Mouse (Mus musculus) limb, embryonic 15.5 days (tissue): Measurements from ENCODE around the gene Slc35g2. TPM values are rescaled to one million over a fixed set of nuclear protein-coding genes. Genes with fewer than 3 reads are reported as not detected.

Experiments
- ATAC-seq: fragments of 200-750 bp; cut with Nextera tagmentation; 2 replicates; pipeline ENCODE4 v1.8.0; 2017; ENCODE audit warnings: low read depth, moderate TSS enrichment; ENCODE audit not compliant: insufficient number of reproducible peaks, low FRiP score, low TSS enrichment
- H3K27ac ChIP-seq: fragments of 300-500 bp; sonication (generic); 2 replicates; pipeline ENCODE4 v1.5.1; 2015; ENCODE audit warnings: moderate library complexity, mild to moderate bottlenecking, inconsistent platforms
- H3K27me3 ChIP-seq: fragments of 300-500 bp; sonication (generic); 2 replicates; pipeline ENCODE4 v1.6.1; 2015; ENCODE audit warnings: inconsistent platforms
- H3K36me3 ChIP-seq: fragments of 300-500 bp; sonication (generic); 2 replicates; pipeline ENCODE4 v1.6.1; 2015; ENCODE audit warnings: inconsistent platforms
- H3K4me1 ChIP-seq: fragments of 300-500 bp; sonication (generic); 2 replicates; pipeline ENCODE4 v1.6.1; 2015; ENCODE audit warnings: inconsistent platforms
- H3K4me2 ChIP-seq: fragments of 300-500 bp; sonication (generic); 2 replicates; pipeline ENCODE4 v1.6.1; 2015; ENCODE audit warnings: mild to moderate bottlenecking, inconsistent platforms
- H3K4me3 ChIP-seq: fragments of 300-500 bp; sonication (generic); 2 replicates; pipeline ENCODE4 v1.5.1; 2015; ENCODE audit warnings: mild to moderate bottlenecking, inconsistent platforms
- H3K9ac ChIP-seq: fragments of 300-500 bp; sonication (generic); 2 replicates; pipeline ENCODE4 v1.6.1; 2015; ENCODE audit warnings: inconsistent platforms
- H3K9me3 ChIP-seq: fragments of 300-500 bp; sonication (generic); 2 replicates; pipeline ENCODE4 v1.6.1; 2016; ENCODE audit warnings: inconsistent platforms
- WGBS: fragments of 180-500 bp; shearing (Covaris S2); methylation state at CpG from one replicate; pipeline ENCODE4 v1.1.7; 2015; 5-methylcytosine and 5-hydroxymethylcytosine counted together
- polyA plus RNA-seq: library from polyadenylated mRNA; unstranded; fragments of >200 nt; fragmentation: Nextera tagmentation; extraction: Ambion mirVana; gene quantifications from 2 replicates; pipeline ENCODE4 v1.2.1, GENCODE M21; 2015

Slc35g2 gene
- polyA plus RNA-seq, 1 experiment from 2014 or later = 3.1 TPM

DNA sequence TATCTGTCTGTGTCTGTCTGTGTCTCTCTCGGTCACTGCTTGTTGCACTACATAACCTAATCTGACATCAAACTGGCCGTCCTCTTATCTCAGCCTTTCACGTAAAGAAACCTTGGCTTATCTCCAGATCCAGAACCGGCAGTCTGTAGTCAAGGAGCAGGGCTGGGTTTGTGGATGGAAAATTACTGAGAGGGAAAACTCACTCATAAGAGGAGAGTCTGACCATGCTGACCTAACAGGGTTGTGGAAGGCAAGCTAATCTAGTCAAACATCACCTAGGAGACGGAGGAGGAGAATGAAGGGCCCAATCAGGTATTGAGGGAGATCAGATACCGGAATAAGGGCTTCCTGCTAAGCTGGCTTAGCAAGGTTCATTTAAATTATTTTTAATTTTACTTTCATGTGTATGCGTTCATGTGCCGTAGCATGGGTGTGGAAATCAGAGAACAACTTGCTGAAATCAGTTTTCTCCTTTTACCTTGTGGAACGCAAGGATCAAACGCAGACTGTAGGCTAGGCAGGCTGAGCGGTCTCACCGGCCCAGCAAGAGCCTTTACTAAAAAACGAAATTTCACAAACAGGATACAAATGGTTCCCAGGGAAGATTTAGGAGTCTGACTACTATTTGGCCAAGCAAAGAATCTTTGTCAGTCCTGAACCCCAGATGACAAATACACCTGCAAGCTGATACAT is 12.1 kb upstream of the Slc35g2 start:
- peaks cover 5% of the 10 kb centered on the region; the same call in 1 of the 2 replicates for H3K4me1 ChIP-seq
- no peaks in the 10 kb centered on the region for H3K27me3 ChIP-seq
- H3K9me3 ChIP-seq = no peaks in the 10 kb centered on the region
- no peaks in the 10 kb centered on the region for H3K36me3 ChIP-seq
- 56% methylated on average over 13 of the region's 13 CpGs for WGBS
- peak; percentile 44; the same call in 1 of the 2 replicates for ATAC-seq
- no peak overlapping the region for H3K4me3 ChIP-seq
- H3K4me2 ChIP-seq = 0 out of 2 replicates have a peak overlapping the region, but pooled peaks have one; percentile 6
- peak overlapping the region; percentile 24; the same call in 1 of the 2 replicates for H3K27ac ChIP-seq
- H3K9ac ChIP-seq = no peak overlapping the region

- no peak overlapping the region for H3K9ac ChIP-seq
- H3K9me3 ChIP-seq = no peaks in the 10 kb centered on the region
- H3K4me2 ChIP-seq = no peak overlapping the region
- no peak overlapping the region for H3K4me3 ChIP-seq
- no peaks in the 10 kb centered on the region for H3K36me3 ChIP-seq
- peaks cover 5% of the 10 kb centered on the region; the same call in 1 of the 2 replicates for H3K4me1 ChIP-seq
- ATAC-seq = peak; percentile 44; the same call in 1 of the 2 replicates
- H3K27ac ChIP-seq = 0 out of 2 replicates have a peak overlapping the region, but pooled peaks have one; percentile 1
- WGBS = 35% methylated on average over 13 of the region's 13 CpGs
- no peaks in the 10 kb centered on the region for H3K27me3 ChIP-seq
These were observed 10.9 kb upstream of the Slc35g2 start for GRCm38 (mm10) chr9:100581543-100582492.

DNA sequence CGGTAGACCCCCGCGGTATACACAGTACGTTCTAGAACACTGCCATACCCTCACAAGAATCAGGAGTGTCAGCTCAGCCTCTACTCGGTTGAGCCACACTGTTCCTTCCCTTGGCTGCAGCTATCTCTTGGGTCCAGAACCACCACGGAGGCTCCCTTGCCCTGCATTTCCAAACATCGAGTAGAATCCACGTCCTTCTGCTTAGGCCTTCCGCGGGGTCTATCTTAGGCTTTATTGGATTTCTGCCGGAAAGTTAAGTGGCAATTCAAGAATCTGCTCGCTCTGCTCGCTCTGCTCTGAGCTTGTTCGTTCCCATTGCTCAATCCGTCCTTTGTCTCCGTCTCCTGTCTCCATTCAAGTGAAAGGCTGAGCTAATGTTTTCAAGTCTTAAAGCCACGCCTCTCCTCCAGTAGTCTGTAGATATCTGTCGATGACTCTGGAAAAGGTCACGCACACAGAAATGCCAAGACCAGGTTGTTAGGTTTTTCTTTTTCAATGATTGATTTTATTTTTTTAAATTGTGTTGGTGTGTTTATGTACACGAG is 9.4 kb upstream of the Slc35g2 start:
- no peaks in the 10 kb centered on the region for H3K36me3 ChIP-seq
- no peaks in the 10 kb centered on the region for H3K27me3 ChIP-seq
- H3K9ac ChIP-seq = no peak overlapping the region
- H3K27ac ChIP-seq = no peak overlapping the region
- H3K4me3 ChIP-seq = no peak overlapping the region
- no peak for ATAC-seq
- H3K4me2 ChIP-seq = no peak overlapping the region
- 74% methylated on average over 20 of the region's 20 CpGs for WGBS
- peaks cover 5% of the 10 kb centered on the region; the same call in 1 of the 2 replicates for H3K4me1 ChIP-seq
- H3K9me3 ChIP-seq = no peaks in the 10 kb centered on the region

DNA sequence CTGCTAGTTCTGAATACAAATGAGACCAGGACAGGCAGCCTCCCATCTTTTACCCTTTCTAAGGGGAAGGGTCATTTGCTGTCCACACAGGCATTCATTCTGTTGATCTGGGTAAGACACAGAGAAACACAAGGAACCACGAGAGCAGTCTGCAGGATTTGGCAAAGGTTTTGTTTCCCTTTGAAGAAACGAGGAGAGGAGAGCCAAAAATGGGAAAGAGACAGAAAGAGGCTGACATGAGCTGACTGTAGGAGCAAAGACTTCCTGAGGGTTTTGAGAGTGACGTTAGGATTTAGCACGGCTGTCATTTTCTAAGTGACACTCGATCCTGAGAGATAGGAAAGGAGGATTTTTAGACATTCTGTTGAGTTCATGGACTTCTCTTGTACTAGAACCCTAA is 3.1 kb upstream of the Slc35g2 start:
- Histone ChIP-seq H3K9me3 (no peaks in the 10 kb centered on the region), H3K9ac (no peak overlapping the region), H3K4me2 (no peak overlapping the region), H3K27ac (no peak overlapping the region), H3K27me3 (peaks cover 7% of the 10 kb centered on the region; the same call in 1 of the 2 replicates), H3K4me3 (no peak overlapping the region), H3K36me3 (no peaks in the 10 kb centered on the region), H3K4me1 (peaks cover 12% of the 10 kb centered on the region)
- 61% methylated on average over 5 of the region's 5 CpGs for WGBS
- ATAC-seq = no peak

DNA sequence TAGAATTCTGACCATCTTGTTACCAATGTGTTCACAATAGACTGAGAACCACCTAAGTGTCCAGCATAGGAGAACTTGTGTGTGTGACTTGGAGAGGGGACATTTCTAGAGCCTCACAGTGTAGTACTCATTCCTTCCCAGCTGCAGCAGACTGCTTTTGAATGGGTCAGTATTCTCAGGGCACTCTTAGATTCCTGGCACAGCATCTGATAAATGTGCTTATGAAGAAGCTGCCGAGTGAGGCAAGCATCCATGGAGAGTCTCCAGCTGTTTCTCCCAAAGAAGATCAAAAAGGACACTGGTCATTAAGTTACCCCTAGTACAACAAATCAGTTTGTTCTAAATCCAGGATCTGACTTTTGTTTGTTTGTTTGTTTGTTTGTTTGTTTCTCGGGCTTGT is 2.4 kb upstream of the Slc35g2 start:
- no peak for ATAC-seq
- WGBS = 54% methylated on average over 2 of the region's 2 CpGs
- Histone ChIP-seq H3K27ac (no peak overlapping the region), H3K27me3 (peaks cover 7% of the 10 kb centered on the region; the same call in 1 of the 2 replicates), H3K4me3 (no peak overlapping the region), H3K9me3 (no peaks in the 10 kb centered on the region), H3K9ac (no peak overlapping the region), H3K4me2 (no peak overlapping the region), H3K4me1 (peaks cover 12% of the 10 kb centered on the region), H3K36me3 (no peaks in the 10 kb centered on the region)

- Histone ChIP-seq H3K36me3 (no peaks in the 10 kb centered on the region), H3K9me3 (no peaks in the 10 kb centered on the region), H3K4me2 (0 out of 2 replicates have a peak overlapping the region, but pooled peaks have one; percentile 95), H3K4me3 (no peak overlapping the region), H3K27ac (no peak overlapping the region), H3K4me1 (peaks cover 12% of the 10 kb centered on the region), H3K9ac (no peak overlapping the region), H3K27me3 (peaks cover 7% of the 10 kb centered on the region; the same call in 1 of the 2 replicates)
- 73% methylated on average over 1 of the region's 1 CpGs for WGBS
- no peak for ATAC-seq
These were observed 621 bp upstream of the Slc35g2 start for GRCm38 (mm10) chr9:100571511-100571910.

GRCm38 (mm10) chr9:100569798-100570625 is 878 bp downstream of the Slc35g2 start:
- Histone ChIP-seq H3K9me3 (no peaks in the 10 kb centered on the region), H3K36me3 (no peaks in the 10 kb centered on the region), H3K9ac (peak overlapping the region; percentile 52; the same call in 1 of the 2 replicates), H3K4me2 (peak overlapping the region; percentile 95), H3K4me1 (peaks cover 12% of the 10 kb centered on the region), H3K27me3 (peaks cover 7% of the 10 kb centered on the region; the same call in 1 of the 2 replicates), H3K27ac (no peak overlapping the region), H3K4me3 (peak overlapping the region; percentile 64)
- 9% methylated on average over 32 of the region's 32 CpGs for WGBS
- no peak for ATAC-seq

DNA sequence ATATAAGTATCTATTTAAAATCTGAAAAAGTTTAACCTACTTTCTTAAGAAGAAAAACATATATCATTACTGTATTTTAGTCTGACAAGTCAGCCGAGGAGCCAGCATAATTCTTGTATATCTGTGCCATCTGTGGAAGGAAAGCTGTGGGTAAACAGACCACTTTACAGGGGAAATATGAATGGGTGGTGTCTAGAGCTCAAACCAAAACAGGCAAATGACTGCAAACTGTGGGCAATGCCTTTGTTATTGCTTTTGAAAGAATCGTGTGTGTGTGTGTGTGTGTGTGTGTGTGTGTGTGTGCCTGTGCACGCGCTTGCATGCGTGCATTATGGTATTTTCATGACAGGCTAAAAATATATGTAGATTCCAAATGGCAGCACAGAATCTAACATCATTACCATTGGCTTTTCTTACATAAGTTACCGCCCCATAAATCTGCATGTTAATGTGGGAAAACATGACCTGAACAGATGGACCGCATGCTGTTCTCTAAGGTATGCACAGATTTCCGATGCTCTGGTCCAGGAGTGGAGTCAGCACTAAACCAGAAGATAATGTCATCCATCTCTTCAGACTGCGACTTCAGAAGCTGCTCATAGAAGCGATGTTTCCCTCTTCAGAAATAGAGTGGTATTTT is 10.5 kb downstream of the Slc35g2 start:
- H3K4me2 ChIP-seq = no peak overlapping the region
- no peaks in the 10 kb centered on the region for H3K36me3 ChIP-seq
- H3K27me3 ChIP-seq = no peaks in the 10 kb centered on the region
- ATAC-seq = no peak
- no peaks in the 10 kb centered on the region for H3K9me3 ChIP-seq
- no peak overlapping the region for H3K9ac ChIP-seq
- 80% methylated on average over 10 of the region's 10 CpGs for WGBS
- no peak overlapping the region for H3K4me3 ChIP-seq
- H3K27ac ChIP-seq = no peak overlapping the region
- no peaks in the 10 kb centered on the region for H3K4me1 ChIP-seq

DNA sequence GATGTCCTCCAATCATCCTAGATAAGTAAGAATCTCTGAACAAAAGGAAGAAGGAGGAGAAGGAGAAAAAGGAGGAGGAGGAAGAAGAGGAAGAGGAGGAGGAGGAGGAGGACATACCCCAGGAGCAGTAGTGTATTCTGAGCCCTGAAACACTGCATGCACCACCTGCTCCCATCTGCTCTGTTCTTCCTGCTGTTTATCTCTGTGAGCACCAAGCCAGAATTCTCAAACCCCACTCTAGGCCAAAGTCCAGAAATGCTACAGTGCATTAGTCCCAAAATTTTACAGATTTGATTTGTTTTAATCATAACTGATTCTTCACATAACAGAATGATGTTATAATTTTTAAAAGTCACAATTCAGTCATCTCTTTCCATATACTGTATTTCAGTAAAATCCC is 11.9 kb downstream of the Slc35g2 start:
- Histone ChIP-seq H3K4me3 (no peak overlapping the region), H3K4me1 (no peaks in the 10 kb centered on the region), H3K27me3 (no peaks in the 10 kb centered on the region), H3K27ac (no peak overlapping the region), H3K9me3 (no peaks in the 10 kb centered on the region), H3K9ac (no peak overlapping the region), H3K4me2 (no peak overlapping the region), H3K36me3 (no peaks in the 10 kb centered on the region)
- ATAC-seq = no peak

- H3K4me3 ChIP-seq = no peak overlapping the region
- H3K27me3 ChIP-seq = no peaks in the 10 kb centered on the region
- H3K4me1 ChIP-seq = no peaks in the 10 kb centered on the region
- no peaks in the 10 kb centered on the region for H3K9me3 ChIP-seq
- H3K36me3 ChIP-seq = no peaks in the 10 kb centered on the region
- no peak overlapping the region for H3K9ac ChIP-seq
- H3K4me2 ChIP-seq = no peak overlapping the region
- no peak overlapping the region for H3K27ac ChIP-seq
- WGBS = 70% methylated on average over 4 of the region's 4 CpGs
- no peak for ATAC-seq
These were observed 12.8 kb downstream of the Slc35g2 start for GRCm38 (mm10) chr9:100558023-100558573.
